Mouse (Mus musculus) kidney, postnatal 25 days (tissue): ENCODE data around the gene 1700019D03Rik.

Source experiments
- DNase-seq, 2 experiments: peaks; one replicate each; pipeline ENCODE4 v3.0.0; 2021; ENCODE audit warnings: mixed read lengths in 2 of 2

Gene 1700019D03Rik

DNA sequence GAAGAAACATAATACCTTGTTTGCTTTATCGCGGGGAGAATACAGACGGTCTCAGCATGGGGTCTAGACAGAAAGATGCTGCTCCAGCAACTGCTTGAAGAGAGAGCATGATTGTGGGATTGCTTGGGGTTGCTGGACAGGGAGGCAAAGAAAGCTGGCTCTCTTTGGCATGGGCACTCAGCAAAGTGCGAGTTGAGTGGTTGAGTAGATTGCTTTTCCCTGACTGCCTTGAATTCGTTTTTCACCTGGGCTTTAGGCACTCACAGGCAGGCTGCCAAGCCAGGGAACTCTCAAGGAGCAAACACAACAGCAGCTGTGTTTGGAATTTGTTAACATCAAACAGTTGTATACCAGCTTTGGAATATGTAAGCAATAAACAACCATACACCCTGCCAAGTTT is at the start of gene 1700019D03Rik:
1700019D03Rik (minus strand) TSS at position 101 of the 400 bp plus-strand sequence.
- DNase-seq = no peak

DNA sequence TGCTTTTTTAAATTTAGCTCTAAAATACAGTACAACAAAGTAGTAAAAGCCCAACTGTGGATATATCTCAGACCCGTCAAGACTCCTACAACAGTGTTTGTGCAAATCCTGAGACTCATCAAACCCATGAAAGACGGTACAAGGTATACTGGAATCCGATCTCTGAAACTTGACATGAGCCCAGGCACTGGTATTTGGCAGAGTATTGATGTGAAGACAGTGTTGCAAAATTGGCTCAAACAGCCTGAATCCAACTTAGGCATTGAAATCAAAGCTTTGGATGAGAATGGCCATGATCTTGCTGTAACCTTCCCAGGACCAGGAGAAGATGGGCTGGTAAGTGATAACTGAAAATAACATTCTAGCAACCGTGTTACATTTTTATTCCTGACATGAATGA is 43.9 kb upstream of the 1700019D03Rik start:
- DNase-seq = no peak

DNA sequence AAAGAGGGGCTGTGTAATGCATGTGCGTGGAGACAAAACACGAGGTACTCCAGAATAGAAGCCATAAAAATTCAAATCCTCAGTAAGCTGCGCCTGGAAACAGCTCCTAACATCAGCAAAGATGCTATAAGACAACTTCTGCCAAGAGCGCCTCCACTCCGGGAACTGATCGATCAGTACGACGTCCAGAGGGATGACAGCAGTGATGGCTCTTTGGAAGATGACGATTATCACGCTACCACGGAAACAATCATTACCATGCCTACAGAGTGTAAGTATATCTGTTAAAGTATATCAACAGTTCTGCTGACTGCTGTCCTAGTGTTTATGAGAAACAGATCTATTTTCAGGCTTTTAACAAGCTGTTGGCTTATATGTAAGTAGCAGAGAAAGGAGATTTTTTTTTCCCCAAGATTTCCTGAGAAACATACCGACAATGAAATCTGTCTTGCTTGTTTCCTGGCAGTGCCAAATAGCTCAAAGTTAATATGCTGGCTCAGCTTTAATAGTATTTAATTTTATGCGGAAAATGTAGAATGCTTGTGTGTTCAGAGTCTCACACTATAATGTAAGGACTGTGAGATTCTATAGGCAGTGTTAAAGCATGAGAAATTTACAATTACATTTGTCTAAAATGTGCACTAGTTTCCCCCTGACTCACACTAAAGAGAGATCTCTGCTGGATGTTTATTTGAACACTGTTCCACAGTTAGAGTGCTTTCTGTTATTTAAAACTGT is 42.1 kb upstream of the 1700019D03Rik start:
- no peak for DNase-seq

- no peak for DNase-seq
These were observed 41.4 kb upstream of the 1700019D03Rik start, which contains the start of gene Mstn for GRCm38 (mm10) chr1:53061340-53061739. Gene Mstn (plus strand): TSS chr1:53061640.

- no peak for DNase-seq
These were observed 40.5 kb upstream of the 1700019D03Rik start for GRCm38 (mm10) chr1:53060499-53060898.

DNA sequence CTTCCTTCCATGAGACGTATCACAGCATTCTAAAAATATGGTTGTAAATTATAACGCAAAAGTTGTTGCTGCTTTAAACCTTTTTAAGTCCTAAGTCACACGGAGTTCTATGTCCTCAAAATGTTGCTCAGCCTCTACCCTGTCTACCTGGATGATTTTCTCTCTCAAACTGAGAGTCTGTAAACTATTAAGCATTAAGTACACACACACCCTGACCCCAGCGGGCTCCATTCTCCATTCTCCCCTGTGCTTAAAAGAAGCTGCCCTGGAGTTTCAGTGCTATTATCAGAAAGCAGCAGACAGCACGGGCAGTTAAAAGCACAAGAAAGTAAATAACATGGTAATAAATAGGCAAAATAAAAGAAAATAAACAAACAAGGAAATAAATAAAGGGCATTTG is 39.1 kb upstream of the 1700019D03Rik start:
- DNase-seq = no peak

GRCm38 (mm10) chr1:53053087-53054022 is 33.4 kb upstream of the 1700019D03Rik start:
- peak; percentile 42 to 82 for DNase-seq

- DNase-seq = no peak
These were observed 29.9 kb upstream of the 1700019D03Rik start for GRCm38 (mm10) chr1:53049763-53050427.

- DNase-seq = no peak
These were observed 17.5 kb upstream of the 1700019D03Rik start for GRCm38 (mm10) chr1:53037443-53037871.

DNA sequence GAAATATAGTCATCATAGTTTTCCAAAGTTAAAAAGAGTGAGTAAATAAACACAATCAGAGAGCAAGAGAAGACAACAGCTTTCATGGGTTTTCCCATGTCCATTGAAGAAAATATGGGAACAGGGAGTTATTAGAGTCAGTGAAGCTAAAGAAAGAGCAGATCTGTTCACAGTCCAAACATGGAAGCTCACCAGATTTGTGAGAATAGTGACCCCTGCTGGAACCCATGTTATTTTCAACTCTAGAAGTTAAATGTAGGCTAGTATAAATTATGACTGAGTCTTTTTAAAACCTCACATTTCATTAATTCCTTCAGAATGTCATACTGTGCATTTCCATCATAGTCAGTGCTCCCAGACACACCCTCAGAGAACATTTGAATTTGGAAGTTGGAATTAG is 12.6 kb upstream of the 1700019D03Rik start:
- no peak for DNase-seq

DNA sequence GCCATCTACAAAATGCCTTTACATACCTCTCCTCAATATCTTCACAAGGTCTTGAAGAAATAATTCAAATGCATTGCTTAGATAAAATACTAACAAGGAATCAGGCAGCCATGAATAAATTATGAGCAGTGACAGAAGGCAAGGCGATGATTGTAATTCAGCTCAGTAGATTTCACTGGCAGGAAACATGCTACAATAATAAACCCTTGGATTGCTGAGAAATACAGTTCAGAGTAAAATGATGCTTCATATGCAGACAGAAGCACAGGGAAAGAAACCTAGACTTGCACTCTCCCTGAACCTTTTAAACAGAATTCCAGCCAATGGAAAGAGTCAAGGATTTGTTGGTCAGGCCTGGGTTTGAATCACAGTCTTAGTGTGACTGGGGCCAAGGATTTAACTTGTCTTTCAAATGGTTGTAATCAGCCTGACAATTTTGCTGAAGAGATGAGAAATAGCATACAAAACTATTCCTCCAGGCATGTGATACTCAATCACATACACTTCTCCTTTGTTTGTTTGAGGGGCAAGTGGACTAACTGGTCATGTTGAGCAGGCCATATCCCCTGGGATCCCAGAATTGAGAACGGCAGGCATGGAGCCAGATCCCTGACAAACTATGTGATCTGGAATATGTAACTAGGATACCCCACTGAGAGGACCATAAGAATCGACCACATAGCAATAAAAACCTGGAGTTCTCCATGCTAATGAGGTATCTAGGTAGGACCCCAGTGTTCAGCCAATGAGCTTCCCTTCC is 1.1 kb downstream of the 1700019D03Rik start:
- no peak for DNase-seq

DNA sequence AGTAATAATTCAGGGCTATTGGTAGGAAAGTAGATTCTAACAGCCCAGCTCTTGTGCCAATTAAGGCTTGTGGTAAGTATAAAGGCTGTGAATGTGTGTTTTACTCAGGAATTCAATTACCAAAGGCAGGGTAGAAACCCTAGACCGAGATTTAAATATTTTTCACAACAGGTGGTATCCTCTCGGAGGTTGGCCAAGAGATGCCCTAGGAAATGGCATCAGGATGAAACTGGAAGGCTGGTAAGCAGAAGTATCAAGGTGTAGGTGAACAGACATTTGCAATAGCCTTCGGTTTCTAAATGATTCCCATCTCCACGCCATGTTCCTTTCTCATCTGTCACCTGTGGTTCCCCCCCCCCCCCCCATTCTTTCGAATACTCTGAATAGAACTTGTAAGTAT is 4.4 kb downstream of the 1700019D03Rik start:
- no peak for DNase-seq

- DNase-seq = no peak
These were observed 5.3 kb downstream of the 1700019D03Rik start for GRCm38 (mm10) chr1:53014716-53015115.

GRCm38 (mm10) chr1:52986692-52987091 is 33.3 kb downstream of the 1700019D03Rik start:
- no peak for DNase-seq

DNA sequence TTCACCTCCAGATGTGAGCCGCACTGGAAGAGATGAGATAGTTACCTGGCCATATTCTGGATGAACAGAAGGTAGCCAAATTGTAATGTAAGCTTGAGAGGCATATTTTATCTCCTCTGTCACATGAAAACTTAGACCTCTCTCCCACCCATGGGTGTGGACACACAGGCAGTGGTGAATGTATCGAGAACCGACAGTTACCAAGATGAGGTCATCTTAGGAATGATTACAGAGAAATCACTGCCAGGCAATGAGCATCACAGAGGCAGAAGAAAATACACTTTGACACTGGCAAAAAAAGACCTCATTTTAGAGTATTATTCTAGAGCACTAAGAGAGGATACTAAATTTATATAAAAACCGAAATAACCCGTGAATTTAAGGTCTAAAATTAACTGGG is 46.8 kb downstream of the 1700019D03Rik start:
- no peak for DNase-seq

GRCm38 (mm10) chr1:52971881-52972503 is 48.0 kb downstream of the 1700019D03Rik start:
- DNase-seq = no peak

DNA sequence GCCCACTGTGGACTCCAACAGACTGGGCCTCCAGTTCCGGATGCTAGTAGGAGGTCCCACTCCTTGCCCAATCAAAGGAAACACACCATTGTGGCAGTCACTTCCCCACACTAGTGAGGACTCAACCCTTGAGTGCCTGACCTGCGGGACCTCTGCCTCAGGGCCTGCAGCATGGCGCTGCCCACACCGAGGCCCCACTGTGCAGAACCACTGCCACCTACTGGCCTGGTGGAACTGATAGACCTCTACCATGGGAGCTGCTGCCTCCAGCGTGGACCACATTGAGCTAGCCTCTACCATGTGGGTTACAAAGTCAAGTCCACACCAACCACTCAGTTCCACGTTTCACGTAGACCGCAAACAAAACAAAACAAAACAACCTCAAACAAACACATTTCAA is 55.4 kb downstream of the 1700019D03Rik start:
- no peak for DNase-seq

DNA sequence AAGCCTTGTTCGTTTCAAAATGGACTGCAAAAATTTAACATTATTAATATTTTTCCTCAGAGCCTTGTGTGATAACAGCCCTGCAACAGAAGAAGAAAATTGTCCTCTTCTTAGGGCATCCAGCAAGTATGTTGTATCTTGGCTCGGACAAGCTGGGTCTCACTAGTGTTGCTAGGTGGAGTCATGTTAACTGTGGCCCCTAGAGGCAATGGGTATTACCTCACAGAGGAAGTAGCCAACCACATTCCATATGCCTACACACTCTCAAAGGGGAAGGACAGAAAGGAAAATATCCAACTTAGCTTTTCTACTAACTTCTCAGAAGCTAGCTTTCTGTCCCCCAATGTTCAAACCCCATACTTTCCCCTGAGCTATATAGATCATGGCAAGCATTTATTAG is 56.9 kb downstream of the 1700019D03Rik start:
- DNase-seq = no peak

DNA sequence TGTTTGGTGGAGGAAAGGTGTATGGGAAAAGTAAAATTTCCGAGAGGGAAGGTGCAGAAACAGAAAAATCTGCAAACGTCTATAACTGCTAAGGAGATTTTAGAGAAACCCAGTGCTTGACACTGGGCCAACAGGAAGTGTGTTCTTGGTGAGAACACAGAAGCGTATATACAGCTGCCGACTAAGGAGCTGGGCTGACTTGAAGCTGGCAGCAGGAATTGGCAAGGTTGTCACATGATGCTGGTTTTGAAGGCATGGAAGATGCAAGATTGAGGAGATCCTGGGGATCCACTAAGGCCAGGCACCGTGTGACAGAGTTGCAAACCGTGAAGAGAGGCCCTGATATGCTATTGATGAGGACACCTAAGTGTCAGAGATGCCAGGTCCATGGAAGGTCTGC is 59.8 kb downstream of the 1700019D03Rik start:
- no peak for DNase-seq

- DNase-seq = no peak
These were observed 63.2 kb downstream of the 1700019D03Rik start for GRCm38 (mm10) chr1:52956746-52957145.

- DNase-seq = peak; percentile 54 to 70
These were observed 64.9 kb downstream of the 1700019D03Rik start for GRCm38 (mm10) chr1:52955102-52955501.

GRCm38 (mm10) chr1:52954456-52954855 is 65.5 kb downstream of the 1700019D03Rik start:
- DNase-seq = no peak
